ENCODE assay signal across 8 mouse cellular contexts in genomic region chr11:21570109-21570474, GRCm38 (mm10). TPM values are rescaled to one million over a fixed set of nuclear protein-coding genes. Genes with fewer than 3 reads are reported as not detected.
DNase-seq lines count a peak whose midpoint lies in the region; ATAC-seq and TF ChIP-seq lines count a peak whose summit lies in the region.

No protein-coding gene starts in this region.

- no peak for TF ChIP-seq CTCF in small intestine, adult 2 months (IDR thresholded peaks at IDR 0.05; ENCODE audit: extremely low read depth, insufficient read length, insufficient replicate concordance, low read depth, low read length)

- TF ChIP-seq POLR2A in small intestine, adult 2 months (IDR thresholded peaks at IDR 0.05; ENCODE audit: low read depth, low read length): no peak

- peak overlapping the region; percentile 94 for H3K27ac ChIP-seq in heart, embryonic 13.5 days (replicated peaks)
- peak overlapping the region; percentile 61 for H3K27ac ChIP-seq in small intestine, adult 2 months (ENCODE audit: insufficient read depth, low read depth, low read length)

- DNase-seq in kidney, adult 18-20 months: peak; percentile 25
- no peak for DNase-seq in kidney, postnatal 4 days
- peak; percentile 25 to 41 for DNase-seq in kidney, postnatal 36 days
- no peak for DNase-seq in frontal cortex, adult 2 months (ENCODE audit: extremely low spot score in 1 of 2, low spot score in 1 of 2)
- DNase-seq in cerebellum, adult 11-12 months: no peak
- DNase-seq in right cerebral cortex, postnatal 4 days: no peak

- H3K4me1 ChIP-seq in heart, embryonic 13.5 days: peaks cover 53% of the 10 kb centered on the region
- H3K4me1 ChIP-seq in small intestine, adult 2 months (ENCODE audit: control insufficient read depth, insufficient read depth, insufficient read length, low read length): peaks cover 6% of the 10 kb centered on the region

- peak overlapping the region; percentile 81 for H3K4me3 ChIP-seq in heart, embryonic 13.5 days
- H3K4me3 ChIP-seq in small intestine, adult 2 months (ENCODE audit: low read depth, low read length): no peak overlapping the region

- ATAC-seq in heart, embryonic 13.5 days (ENCODE audit: extremely low read depth, insufficient number of reproducible peaks, low FRiP score, low TSS enrichment): no peak

- no peaks in the 10 kb centered on the region for H3K9me3 ChIP-seq in heart, embryonic 13.5 days

- peak overlapping the region; percentile 93 for H3K9ac ChIP-seq in heart, embryonic 13.5 days

- H3K36me3 ChIP-seq in heart, embryonic 13.5 days: peaks cover 24% of the 10 kb centered on the region
- H3K36me3 ChIP-seq in small intestine, adult 2 months (ENCODE audit: control insufficient read depth, insufficient read depth, low read length): peaks cover 19% of the 10 kb centered on the region

- H3K27me3 ChIP-seq in heart, embryonic 13.5 days (replicated peaks): no peaks in the 10 kb centered on the region
- no peaks in the 10 kb centered on the region for H3K27me3 ChIP-seq in small intestine, adult 2 months (ENCODE audit: control insufficient read depth, insufficient read depth, low read length)

- H3K4me2 ChIP-seq in heart, embryonic 13.5 days: peak overlapping the region; percentile 76

- WGBS in heart, embryonic 13.5 days: 58% methylated on average over 2 of the region's 2 CpGs
- 45% methylated on average over 2 of the region's 2 CpGs for WGBS in small intestine, adult 2 months

RNA-seq across cellular contexts. Expression of gene Wdpcp, which starts 1.9 kb away (rescaled TPM):
- polyA plus RNA-seq in heart, embryonic 13.5 days (2015; fragmentation: Nextera tagmentation; extraction: Ambion mirVana): 6.6 and 7.2 TPM in 2 replicates
- 1.1 and 1.5 TPM in 2 replicates for polyA plus RNA-seq in small intestine, adult 2 months (2012; rRNA removed)
- polyA plus RNA-seq in frontal cortex, adult 2 months (2012; rRNA removed): 7.0 and 8.8 TPM in 2 replicates

RNA-seq across cellular contexts. Expression of gene Mdh1, which starts 2.1 kb away (rescaled TPM):
- 1,373 and 1,545 TPM in 2 replicates for polyA plus RNA-seq in heart, embryonic 13.5 days (2015; fragmentation: Nextera tagmentation; extraction: Ambion mirVana)
- polyA plus RNA-seq in small intestine, adult 2 months (2012; rRNA removed): 91.2 and 261 TPM in 2 replicates
- 820 and 931 TPM in 2 replicates for polyA plus RNA-seq in frontal cortex, adult 2 months (2012; rRNA removed)

Comparison
In these comparisons a context has a peak if more than half of its experiments do, and no peak if none do; other contexts are left out.
1. DNase-seq: peak in kidney, adult 18-20 months (single experiment) and kidney, postnatal 36 days (2 of 2); none in kidney, postnatal 4 days (0 of 2), frontal cortex, adult 2 months (0 of 2), cerebellum, adult 11-12 months (single experiment) and right cerebral cortex, postnatal 4 days (single experiment).